Mouse (Mus musculus): ENCODE data around the gene Pkp1. TPM values are rescaled to one million over a fixed set of nuclear protein-coding genes. Genes with fewer than 3 reads are reported as not detected.
A peak's percentile ranks its signal among the peaks of the same experiment; 100 is the strongest.

The Pkp1 gene
- total and polyA plus RNA-seq, 2 experiments, result 0.09 to 0.13 TPM

GRCm38 (mm10) chr1:135872991-135873390 is 46.0 kb downstream of the Pkp1 start:
- H3K79me2 ChIP-seq (ENCODE audit: control insufficient read depth, insufficient read depth, low read length), result no peaks in the 10 kb centered on the region
- H3K9ac ChIP-seq (ENCODE audit: low read depth, low read length), result no peak overlapping the region
- H3K27me3 ChIP-seq (ENCODE audit: control insufficient read depth, insufficient read depth, low read length), result no peaks in the 10 kb centered on the region
- no peak overlapping the region for H3K4me3 ChIP-seq (ENCODE audit: insufficient read depth, low read depth, low read length)
- H3K36me3 ChIP-seq (ENCODE audit: control insufficient read depth, insufficient read depth, low read length), result no peaks in the 10 kb centered on the region
- DNase-seq (ENCODE audit: extremely low read depth, low read depth, low spot score), result no peak
- TF ChIP-seq POLR2A (IDR thresholded peaks at IDR 0.05; ENCODE audit: extremely low read depth, insufficient read depth, low read length) (no peak), CTCF (IDR thresholded peaks at IDR 0.05; ENCODE audit: low read depth, low read length) (no peak)
- no peak overlapping the region for H3K27ac ChIP-seq (replicated peaks; ENCODE audit: insufficient read depth, low read depth, low read length)
- H3K4me1 ChIP-seq (ENCODE audit: control insufficient read depth, insufficient read depth, low read length), result no peaks in the 10 kb centered on the region
- 75% methylated on average over 4 of the region's 4 CpGs for WGBS

- WGBS, result 91% methylated on average over 6 of the region's 6 CpGs
- TF ChIP-seq POLR2A (IDR thresholded peaks at IDR 0.05; ENCODE audit: extremely low read depth, insufficient read depth, low read length) (no peak), CTCF (IDR thresholded peaks at IDR 0.05; ENCODE audit: low read depth, low read length) (no peak)
These were observed 50.4 kb downstream of the Pkp1 start for GRCm38 (mm10) chr1:135868570-135868969.

GRCm38 (mm10) chr1:135865518-135866194 is 53.4 kb downstream of the Pkp1 start:
- DNase-seq (ENCODE audit: extremely low read depth, low read depth, low spot score), result peak; percentile 39
- 47% methylated on average over 19 of the region's 19 CpGs for WGBS
- no peak overlapping the region; the same call in 1 of the 2 replicates for H3K4me3 ChIP-seq (ENCODE audit: insufficient read depth, low read depth, low read length)

More at GRCm38 (mm10) chr1:135868570-135868969, 50.4 kb downstream of the Pkp1 start:
- H3K79me2 ChIP-seq (ENCODE audit: control insufficient read depth, insufficient read depth, low read length), result no peaks in the 10 kb centered on the region
- no peak for DNase-seq (ENCODE audit: extremely low read depth, low read depth, low spot score)
- no peak overlapping the region for H3K4me3 ChIP-seq (ENCODE audit: insufficient read depth, low read depth, low read length)
- H3K9ac ChIP-seq (ENCODE audit: low read depth, low read length), result no peak overlapping the region
- no peaks in the 10 kb centered on the region for H3K27me3 ChIP-seq (ENCODE audit: control insufficient read depth, insufficient read depth, low read length)
- H3K36me3 ChIP-seq (ENCODE audit: control insufficient read depth, insufficient read depth, low read length), result no peaks in the 10 kb centered on the region
- no peak overlapping the region for H3K27ac ChIP-seq (replicated peaks; ENCODE audit: insufficient read depth, low read depth, low read length)
- no peaks in the 10 kb centered on the region for H3K4me1 ChIP-seq (ENCODE audit: control insufficient read depth, insufficient read depth, low read length)

DNA sequence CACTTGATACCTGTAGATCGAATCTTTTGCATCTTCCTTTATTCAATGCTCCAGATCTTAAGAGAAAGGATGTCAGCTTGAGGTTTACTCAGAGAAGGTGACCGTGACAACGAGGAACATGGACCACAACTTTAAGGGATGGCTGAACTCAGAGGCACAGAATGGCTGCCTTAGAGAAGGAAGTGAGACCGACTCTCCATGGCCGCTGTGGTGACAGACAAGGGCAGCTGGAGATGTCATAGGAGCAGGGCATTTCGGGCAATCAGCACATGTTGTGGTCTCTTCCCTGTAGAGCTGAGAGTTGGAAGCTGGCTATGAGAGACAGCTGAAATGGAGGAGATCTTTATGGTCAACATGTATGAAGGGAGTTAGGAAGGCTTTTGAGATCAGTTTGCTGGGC is 54.2 kb downstream of the Pkp1 start:
- H3K4me1 ChIP-seq (ENCODE audit: control insufficient read depth, insufficient read depth, low read length), result no peaks in the 10 kb centered on the region
- no peaks in the 10 kb centered on the region for H3K79me2 ChIP-seq (ENCODE audit: control insufficient read depth, insufficient read depth, low read length)
- no peaks in the 10 kb centered on the region for H3K36me3 ChIP-seq (ENCODE audit: control insufficient read depth, insufficient read depth, low read length)
- H3K27me3 ChIP-seq (ENCODE audit: control insufficient read depth, insufficient read depth, low read length), result no peaks in the 10 kb centered on the region
- H3K9ac ChIP-seq (ENCODE audit: low read depth, low read length), result no peak overlapping the region
- WGBS, result 76% methylated on average over 6 of the region's 6 CpGs
- no peak overlapping the region for H3K4me3 ChIP-seq (ENCODE audit: insufficient read depth, low read depth, low read length)
- no peak for DNase-seq (ENCODE audit: extremely low read depth, low read depth, low spot score)
- no peak overlapping the region for H3K27ac ChIP-seq (replicated peaks; ENCODE audit: insufficient read depth, low read depth, low read length)
- TF ChIP-seq POLR2A (IDR thresholded peaks at IDR 0.05; ENCODE audit: extremely low read depth, insufficient read depth, low read length) (no peak), CTCF (IDR thresholded peaks at IDR 0.05; ENCODE audit: low read depth, low read length) (no peak)

More at GRCm38 (mm10) chr1:135865518-135866194, 53.4 kb downstream of the Pkp1 start:
- no peaks in the 10 kb centered on the region for H3K4me1 ChIP-seq (ENCODE audit: control insufficient read depth, insufficient read depth, low read length)
- no peaks in the 10 kb centered on the region for H3K36me3 ChIP-seq (ENCODE audit: control insufficient read depth, insufficient read depth, low read length)
- TF ChIP-seq POLR2A (IDR thresholded peaks at IDR 0.05; ENCODE audit: extremely low read depth, insufficient read depth, low read length), result no peak
- TF ChIP-seq CTCF (IDR thresholded peaks at IDR 0.05; ENCODE audit: low read depth, low read length), result peak; percentile 99
- no peaks in the 10 kb centered on the region for H3K27me3 ChIP-seq (ENCODE audit: control insufficient read depth, insufficient read depth, low read length)
- no peak overlapping the region for H3K9ac ChIP-seq (ENCODE audit: low read depth, low read length)
- H3K27ac ChIP-seq (replicated peaks; ENCODE audit: insufficient read depth, low read depth, low read length), result no peak overlapping the region
- no peaks in the 10 kb centered on the region for H3K79me2 ChIP-seq (ENCODE audit: control insufficient read depth, insufficient read depth, low read length)

DNA sequence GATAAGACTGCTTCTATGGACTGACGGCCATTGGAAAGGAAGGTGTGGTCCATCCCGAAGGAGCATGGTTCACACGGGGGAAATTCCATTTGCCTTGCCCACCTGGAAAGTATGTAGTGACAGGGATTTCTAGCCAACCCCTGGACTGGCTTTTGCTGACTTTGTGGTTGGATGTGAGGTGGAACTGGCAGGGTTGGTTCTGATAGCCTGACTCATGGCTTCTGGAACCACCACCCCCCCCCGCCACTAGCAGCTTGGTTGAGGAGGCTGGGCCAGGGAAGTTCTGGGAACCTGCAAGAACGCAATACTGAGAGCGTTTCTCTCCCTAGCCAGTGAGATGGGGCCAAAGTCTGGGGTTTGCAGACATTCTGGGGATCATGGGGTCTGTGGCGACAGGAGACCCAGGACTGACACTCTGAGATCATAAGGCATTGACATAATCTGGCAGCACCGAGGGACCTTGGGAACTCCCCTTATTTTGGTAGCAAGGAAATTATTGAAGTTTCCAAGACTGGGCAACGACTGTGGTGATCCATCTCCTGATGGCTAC is 55.1 kb downstream of the Pkp1 start:
- Histone ChIP-seq H3K36me3 (ENCODE audit: control insufficient read depth, insufficient read depth, low read length) (no peaks in the 10 kb centered on the region), H3K4me3 (ENCODE audit: insufficient read depth, low read depth, low read length) (no peak overlapping the region), H3K27ac (replicated peaks; ENCODE audit: insufficient read depth, low read depth, low read length) (no peak overlapping the region), H3K4me1 (ENCODE audit: control insufficient read depth, insufficient read depth, low read length) (no peaks in the 10 kb centered on the region), H3K27me3 (ENCODE audit: control insufficient read depth, insufficient read depth, low read length) (no peaks in the 10 kb centered on the region), H3K79me2 (ENCODE audit: control insufficient read depth, insufficient read depth, low read length) (no peaks in the 10 kb centered on the region), H3K9ac (ENCODE audit: low read depth, low read length) (no peak overlapping the region)
- TF ChIP-seq POLR2A (IDR thresholded peaks at IDR 0.05; ENCODE audit: extremely low read depth, insufficient read depth, low read length) (no peak), CTCF (IDR thresholded peaks at IDR 0.05; ENCODE audit: low read depth, low read length) (no peak)
- no peak for DNase-seq (ENCODE audit: extremely low read depth, low read depth, low spot score)
- WGBS, result 73% methylated on average over 9 of the region's 9 CpGs

GRCm38 (mm10) chr1:135862561-135862960 is 56.4 kb downstream of the Pkp1 start:
- no peaks in the 10 kb centered on the region for H3K36me3 ChIP-seq (ENCODE audit: control insufficient read depth, insufficient read depth, low read length)
- no peak for DNase-seq (ENCODE audit: extremely low read depth, low read depth, low spot score)
- no peak for TF ChIP-seq POLR2A (IDR thresholded peaks at IDR 0.05; ENCODE audit: extremely low read depth, insufficient read depth, low read length)
- no peaks in the 10 kb centered on the region for H3K27me3 ChIP-seq (ENCODE audit: control insufficient read depth, insufficient read depth, low read length)
- H3K9ac ChIP-seq (ENCODE audit: low read depth, low read length), result no peak overlapping the region
- no peak overlapping the region for H3K27ac ChIP-seq (replicated peaks; ENCODE audit: insufficient read depth, low read depth, low read length)
- no peak overlapping the region for H3K4me3 ChIP-seq (ENCODE audit: insufficient read depth, low read depth, low read length)
- no peaks in the 10 kb centered on the region for H3K79me2 ChIP-seq (ENCODE audit: control insufficient read depth, insufficient read depth, low read length)
- WGBS, result 74% methylated on average over 5 of the region's 5 CpGs
- H3K4me1 ChIP-seq (ENCODE audit: control insufficient read depth, insufficient read depth, low read length), result no peaks in the 10 kb centered on the region

All from liver, adult 2 months (tissue).